Mouse (Mus musculus) naive thymus-derived CD4-positive, alpha-beta T cell, adult 2 months (primary cell): ENCODE measurements around the gene Garnl3.

Experiments used
- DNase-seq: peaks from one replicate; pipeline ENCODE4 v3.0.0-alpha.2; 2011; ENCODE audit warnings: low read depth

The Garnl3 gene

DNA sequence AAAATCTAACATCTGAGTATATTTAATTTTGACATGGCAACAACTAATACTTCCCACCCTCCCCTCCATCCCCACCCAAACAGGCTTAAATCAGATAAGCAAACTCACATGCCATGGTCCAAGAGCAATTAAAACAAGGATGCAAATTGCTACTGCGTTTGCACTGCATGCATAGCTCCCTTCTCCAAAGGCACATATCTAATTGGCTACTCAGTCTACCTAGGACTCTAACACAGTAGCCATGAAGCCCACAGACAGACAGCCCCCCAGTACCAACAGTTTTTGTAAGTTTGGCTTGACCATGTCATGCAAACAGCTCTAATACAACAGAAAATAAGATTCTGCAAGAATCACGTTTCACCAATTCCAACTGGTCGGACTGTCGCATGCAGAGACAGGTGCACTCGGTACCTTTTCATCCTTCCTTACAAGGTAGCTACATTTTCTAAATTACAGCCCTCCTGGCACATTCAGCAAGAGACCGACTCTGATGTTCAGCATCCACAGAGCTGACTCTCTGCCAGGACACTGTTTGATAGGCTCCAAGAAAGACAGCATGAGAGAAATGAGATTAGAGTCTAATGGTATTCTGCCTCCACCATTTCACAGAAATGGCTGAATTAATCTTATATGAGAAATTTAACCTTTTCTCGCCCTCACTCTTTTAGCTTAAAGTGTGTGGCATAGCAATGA lies 44.6 kb downstream of the Garnl3 start:
- no peak for DNase-seq

- no peak for DNase-seq
These were observed 45.3 kb downstream of the Garnl3 start for GRCm38 (mm10) chr2:33086016-33086596.

DNA sequence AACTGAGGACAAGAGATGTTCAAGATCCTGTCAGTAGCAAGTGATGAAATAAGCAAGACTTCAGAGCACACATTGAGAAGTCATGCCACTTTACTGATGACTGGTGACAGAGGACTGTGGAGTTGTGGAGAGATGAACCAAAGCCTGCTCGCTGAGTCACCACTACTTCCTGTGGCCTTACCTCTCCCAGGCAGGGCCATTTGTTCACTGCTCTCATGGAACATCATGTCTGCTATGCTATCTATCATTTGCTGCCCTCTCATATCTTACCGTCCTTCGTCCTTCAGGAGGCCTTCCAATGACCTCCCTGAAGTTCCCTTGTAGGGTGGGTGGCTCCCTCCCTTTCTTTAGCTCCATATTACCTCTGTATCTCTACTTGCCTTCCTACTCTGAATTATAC lies 47.2 kb downstream of the Garnl3 start:
- DNase-seq: no peak

DNA sequence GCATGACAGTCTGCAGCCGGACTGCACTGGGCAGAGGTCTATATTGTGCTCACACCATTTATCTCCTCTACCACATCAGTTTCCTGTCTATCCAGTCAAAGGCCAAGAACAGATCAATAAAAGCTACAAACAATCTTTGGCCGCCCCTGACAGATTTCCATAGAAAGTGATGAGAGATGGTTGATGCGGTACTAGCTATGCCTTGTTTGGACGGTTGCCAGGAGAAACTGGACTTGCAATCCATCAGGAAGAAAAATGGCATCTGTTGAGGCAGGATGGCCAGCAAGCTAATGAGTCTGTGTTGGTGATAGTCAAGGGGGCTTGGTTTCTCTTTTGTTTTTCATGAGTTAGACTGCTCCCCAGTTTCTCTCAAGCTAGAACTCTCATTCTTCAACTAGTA lies 51.3 kb downstream of the Garnl3 start:
- no peak for DNase-seq

DNA sequence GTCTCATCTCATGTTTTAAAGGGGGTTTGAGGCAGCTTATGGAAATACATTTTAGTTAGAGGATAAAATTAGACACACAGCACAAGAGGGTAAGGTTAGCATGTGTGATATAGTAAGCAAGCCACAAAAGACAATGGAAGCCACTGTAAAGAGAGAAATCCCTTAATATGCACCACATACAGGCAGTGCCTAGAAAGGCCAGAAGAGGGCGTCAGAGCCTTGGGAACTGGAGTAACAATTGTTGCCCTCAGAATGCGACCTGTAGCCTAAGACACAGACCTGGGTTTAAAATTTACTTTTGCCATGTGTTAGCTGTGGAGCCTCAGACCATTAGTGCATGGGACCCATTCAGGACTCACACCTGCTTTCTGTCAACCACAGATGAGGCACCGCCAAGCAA lies 54.2 kb downstream of the Garnl3 start:
- peak; percentile 13 for DNase-seq

GRCm38 (mm10) chr2:33074931-33075330 lies 56.5 kb downstream of the Garnl3 start:
- no peak for DNase-seq

DNA sequence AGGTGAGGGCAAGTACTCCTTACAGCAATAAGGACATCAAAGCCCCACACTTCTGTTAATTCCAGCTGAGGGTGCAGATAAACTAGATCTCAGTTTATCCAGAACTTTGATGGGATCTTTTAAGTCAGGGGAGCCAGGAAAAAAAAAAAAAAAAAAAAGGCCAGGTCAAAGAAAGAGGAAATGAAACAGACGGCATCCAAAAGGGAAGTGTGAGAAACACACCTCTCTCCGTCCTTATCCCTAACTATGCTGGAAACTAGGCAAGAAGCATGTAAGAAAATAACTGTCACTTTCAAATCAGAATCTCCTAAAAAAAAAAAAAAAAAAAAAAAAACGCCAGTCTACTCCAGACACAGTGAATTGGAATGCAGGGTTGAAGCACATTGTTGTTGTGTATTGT lies 57.3 kb downstream of the Garnl3 start:
- DNase-seq: no peak

- no peak for DNase-seq
These were observed 59.1 kb downstream of the Garnl3 start for GRCm38 (mm10) chr2:33072333-33072732.

DNA sequence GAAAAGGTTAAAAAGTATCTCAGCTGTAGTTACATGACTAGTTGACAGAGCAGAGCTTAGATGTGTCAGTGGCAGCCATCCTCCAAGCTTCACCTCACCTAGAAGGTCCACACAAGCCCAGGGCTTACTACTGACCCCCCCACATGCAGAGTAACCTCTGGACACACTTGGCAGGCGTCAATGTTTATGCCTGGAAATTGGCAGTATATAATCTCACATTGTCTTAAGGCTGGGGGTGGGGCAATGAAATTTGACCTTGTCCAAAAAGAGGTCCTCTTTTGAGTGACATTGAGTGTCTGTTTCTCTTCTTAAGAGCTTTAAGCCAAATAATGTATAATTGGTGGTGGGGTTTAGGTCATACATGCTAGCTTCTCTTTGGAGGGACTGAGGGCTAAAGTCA lies 65.8 kb downstream of the Garnl3 start:
- DNase-seq: no peak

GRCm38 (mm10) chr2:33062744-33063143 lies 68.7 kb downstream of the Garnl3 start:
- DNase-seq: no peak

- DNase-seq: no peak
These were observed 72.5 kb downstream of the Garnl3 start for GRCm38 (mm10) chr2:33058926-33059325.

GRCm38 (mm10) chr2:33057514-33057913 lies 73.9 kb downstream of the Garnl3 start:
- DNase-seq: no peak

DNA sequence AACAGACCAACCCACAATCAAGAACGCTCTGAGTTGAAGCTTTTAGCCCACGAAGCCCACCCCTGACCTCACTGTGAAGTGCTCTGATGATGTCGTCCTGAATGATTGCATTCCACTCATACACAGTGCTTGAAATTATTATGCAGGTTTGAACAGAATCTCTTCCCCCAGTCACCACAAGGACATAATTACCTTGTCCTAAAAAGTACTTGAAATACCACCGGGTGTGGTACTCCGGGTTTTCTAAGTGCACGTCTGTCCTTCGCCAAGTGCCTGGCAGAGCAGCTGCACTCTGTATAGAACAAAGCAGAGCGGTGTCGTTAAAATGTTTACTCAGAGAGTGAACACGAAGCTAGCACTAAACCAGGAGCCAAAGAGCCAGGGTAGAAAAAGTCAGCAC lies 77.5 kb downstream of the Garnl3 start:
- no peak for DNase-seq

GRCm38 (mm10) chr2:33047360-33047759 lies 84.1 kb downstream of the Garnl3 start:
- DNase-seq: no peak

DNA sequence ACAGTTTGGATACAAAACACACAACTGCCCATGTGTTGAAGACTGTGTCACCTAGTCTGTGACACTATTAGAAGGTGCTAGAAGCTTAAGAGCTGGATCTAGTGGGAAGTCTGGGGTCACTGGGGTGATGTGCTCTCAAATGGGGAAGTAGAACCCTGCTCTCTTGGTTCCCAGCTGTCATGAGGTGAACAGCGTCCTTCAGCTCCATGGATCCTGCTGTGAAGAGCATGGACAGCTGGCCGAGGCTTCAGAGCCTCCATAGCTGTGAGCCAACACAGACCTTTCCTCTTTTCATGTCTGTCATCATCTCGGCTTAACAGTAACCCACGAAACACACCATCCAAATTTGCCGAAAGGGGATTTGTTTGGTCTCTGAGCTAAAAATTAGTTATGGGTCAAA lies 84.5 kb downstream of the Garnl3 start:
- DNase-seq: no peak

DNA sequence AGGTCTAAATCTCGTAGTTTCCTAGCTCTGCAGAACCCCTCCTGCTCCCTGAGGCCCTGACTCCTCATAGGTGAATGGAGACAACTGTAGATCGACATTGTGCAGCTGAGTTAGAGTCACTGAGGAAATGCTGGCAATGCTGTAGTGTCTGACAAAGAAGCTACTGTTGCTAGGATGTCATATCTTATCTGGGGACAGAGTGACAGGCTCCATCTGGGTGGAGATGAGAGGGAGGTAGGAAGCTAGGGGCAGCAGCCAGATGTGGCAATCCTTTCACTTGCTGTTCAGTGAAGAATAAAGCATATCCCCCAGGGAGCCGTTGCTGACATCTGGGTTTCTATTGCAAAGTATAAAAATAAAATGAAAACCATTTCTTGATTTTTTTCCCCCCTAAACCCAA lies 85.6 kb downstream of the Garnl3 start:
- DNase-seq: no peak

DNA sequence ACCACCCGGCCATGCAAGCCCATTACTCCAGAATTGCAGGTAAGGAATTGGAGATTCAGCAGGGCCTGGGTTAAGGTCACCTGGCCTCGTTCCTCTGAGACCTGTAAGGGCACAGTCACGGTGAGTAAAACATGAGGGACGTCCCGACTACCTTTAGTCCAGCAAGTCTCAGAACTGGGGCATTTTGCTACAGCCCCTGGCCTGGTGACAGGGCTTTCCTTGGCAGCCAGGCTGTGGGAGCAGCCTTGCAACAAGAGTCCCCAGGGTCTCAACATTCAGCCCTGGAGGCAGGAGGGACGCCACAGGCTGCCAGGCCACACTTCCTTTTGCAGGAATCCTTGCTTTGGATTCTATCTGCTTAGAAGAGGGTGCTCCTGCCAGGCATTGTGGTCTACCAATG lies 88.7 kb downstream of the Garnl3 start:
- no peak for DNase-seq

GRCm38 (mm10) chr2:33041571-33041970 lies 89.9 kb downstream of the Garnl3 start:
- DNase-seq: no peak

GRCm38 (mm10) chr2:33037429-33037828 lies 94.0 kb downstream of the Garnl3 start:
- DNase-seq: no peak

GRCm38 (mm10) chr2:33035297-33035696 lies 96.2 kb downstream of the Garnl3 start:
- peak; percentile 56 for DNase-seq

DNA sequence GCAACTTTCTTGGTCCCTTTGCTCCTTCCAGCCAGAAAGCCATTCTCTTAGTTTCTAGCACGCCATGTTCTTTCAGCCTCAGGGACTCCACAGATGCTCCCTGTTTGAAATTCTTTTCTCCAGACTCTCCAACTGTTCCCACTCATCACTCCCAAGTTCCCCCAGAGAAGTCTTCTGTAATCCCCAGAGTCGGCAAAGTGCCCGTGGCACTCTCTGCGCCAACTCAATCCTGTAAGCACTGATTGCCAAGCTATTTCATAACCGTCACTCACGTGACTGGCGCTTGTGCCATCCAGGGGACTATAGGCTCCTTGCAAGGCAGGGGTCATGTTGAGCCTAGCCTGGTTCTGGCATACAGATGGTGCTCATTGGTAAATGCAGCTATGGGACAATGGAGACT lies 98.2 kb downstream of the Garnl3 start:
- DNase-seq: no peak

DNA sequence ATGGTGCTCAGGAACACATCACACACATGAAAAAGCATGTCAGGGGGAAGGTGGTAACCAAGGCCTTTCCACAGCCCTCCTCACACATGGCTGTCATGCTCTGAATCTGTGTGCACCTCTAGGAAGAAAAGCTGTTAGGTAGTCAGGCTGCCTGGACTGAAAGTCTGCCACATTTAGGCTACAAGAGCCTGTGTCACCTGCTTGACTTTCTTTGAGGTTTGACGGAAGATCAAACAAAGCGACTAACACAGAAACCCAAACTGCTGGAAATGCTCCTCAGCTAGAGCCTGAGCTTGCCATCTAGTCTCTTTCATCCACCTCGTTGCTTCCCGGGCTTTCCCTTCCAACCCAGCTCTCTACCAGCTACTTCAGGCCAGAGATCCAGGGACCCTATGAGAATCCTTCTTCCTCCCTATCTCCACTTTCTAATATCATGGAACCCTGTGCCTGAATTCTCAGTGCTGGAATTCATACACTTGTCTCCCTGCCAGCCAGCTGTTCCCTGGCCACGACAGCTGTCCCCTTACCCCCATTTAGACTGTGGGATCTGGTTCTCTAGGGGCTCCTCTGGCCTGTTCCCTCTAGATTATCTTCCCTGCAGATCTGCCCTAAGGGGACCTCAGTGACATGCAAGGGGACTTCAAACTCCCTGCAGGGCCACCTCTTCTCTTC lies 98.9 kb downstream of the Garnl3 start:
- DNase-seq: peak; percentile 60

DNA sequence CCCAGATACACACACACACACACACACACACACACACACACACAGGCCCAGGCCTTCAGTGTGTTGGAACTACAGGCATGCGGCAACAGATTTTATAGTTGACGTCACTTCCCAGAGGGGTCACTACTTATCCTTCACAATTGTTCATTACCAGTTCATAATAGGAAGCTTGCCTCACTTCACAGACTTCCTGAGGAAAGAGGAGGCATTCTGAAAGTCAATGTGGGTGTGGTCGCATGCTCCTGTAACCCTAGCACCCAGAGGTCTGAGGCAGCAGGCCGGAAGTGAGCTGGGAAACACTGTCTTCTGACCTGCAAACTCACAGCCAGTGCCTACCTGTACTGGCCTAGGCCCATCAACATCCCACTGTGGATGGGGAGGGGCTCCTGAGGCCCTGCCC lies 106.4 kb downstream of the Garnl3 start:
- DNase-seq: peak; percentile 49

DNA sequence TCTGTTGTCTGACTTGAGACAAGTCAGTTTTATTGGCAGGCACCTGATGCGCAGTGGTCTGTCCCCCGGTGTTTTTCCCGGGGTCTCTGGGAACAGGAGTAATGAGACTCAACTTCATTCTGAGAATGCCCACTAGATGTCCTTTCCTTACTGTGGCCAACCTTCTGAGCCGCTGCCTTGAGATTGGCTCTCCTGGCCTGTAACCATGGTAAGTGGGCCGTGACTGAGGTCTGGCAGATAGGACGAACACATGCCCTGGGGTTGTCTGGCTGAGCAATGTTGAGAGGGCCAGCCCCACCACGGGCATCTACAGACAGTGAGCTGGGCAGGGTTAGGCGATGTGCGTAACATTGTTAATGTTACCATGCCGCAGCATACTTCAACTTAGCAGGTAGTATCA lies 106.9 kb downstream of the Garnl3 start:
- no peak for DNase-seq
